Mouse (Mus musculus) MEL (cell line): Measurements from ENCODE around the gene Mpp2.

Experiments
- EP300 ChIP-seq, 2 experiments: IDR thresholded peaks; 2 replicates each; pipeline ENCODE4 v1.6.1; 2011; ENCODE audit warnings: improper control_type of control experiment in 2 of 2, low read length in 2 of 2, low read depth in 1 of 2, mild to moderate bottlenecking in 1 of 2
- ETS1 ChIP-seq: IDR thresholded peaks from 2 replicates; pipeline ENCODE4 v1.6.1; 2012; ENCODE audit warnings: low read depth, mild to moderate bottlenecking, inconsistent platforms, low read length, improper control_type of control experiment, moderate library complexity
- MXI1 ChIP-seq: IDR thresholded peaks from 2 replicates; pipeline ENCODE4 v1.6.1; 2011; ENCODE audit warnings: mild to moderate bottlenecking, low read depth, low read length, improper control_type of control experiment
- POLR2A ChIP-seq, 2 experiments: IDR thresholded peaks; 2 replicates each; pipeline ENCODE4 v1.6.1; 2011 to 2012; ENCODE audit warnings: low read length in 2 of 2, mild to moderate bottlenecking in 2 of 2, control low read depth in 1 of 2, improper control_type of control experiment in 1 of 2, low read depth in 1 of 2, moderate library complexity in 1 of 2; ENCODE audit not compliant: control insufficient read depth in 1 of 2, insufficient read depth in 1 of 2, poor library complexity in 1 of 2
- ZNF384 ChIP-seq: IDR thresholded peaks from 2 replicates; pipeline ENCODE4 v1.6.1; 2012; ENCODE audit warnings: low read depth, mild to moderate bottlenecking, inconsistent platforms, low read length, improper control_type of control experiment

GRCm38 (mm10) chr11:102040646-102041045 lies 47.7 kb downstream of the Mpp2 start:
- no peak for TF ChIP-seq POLR2A (IDR thresholded peaks at IDR 0.05; ENCODE audit: control insufficient read depth in 1 of 2, insufficient read depth in 1 of 2, low read depth in 1 of 2, low read length in 2 of 2, poor library complexity in 1 of 2)
- no peak for TF ChIP-seq EP300 (IDR thresholded peaks at IDR 0.05; ENCODE audit: low read depth in 1 of 2, low read length in 2 of 2)
- no peak for TF ChIP-seq ETS1
- TF ChIP-seq ZNF384 = no peak
- no peak for TF ChIP-seq MXI1
